Mouse (Mus musculus) cerebellum, adult 9-10 months (tissue): ENCODE data around the gene Ubtf.
"Not testable (repeated sequence)": the region's sequence is repeated elsewhere in the genome, so short reads cannot be mapped to it uniquely, and the experiment has no call there.

Experiments
- DNase-seq: peaks from one replicate; pipeline ENCODE4 v3.0.0; 2022

Ubtf gene

GRCm38 (mm10) chr11:102291051-102291535, 28.4 kb downstream of the Ubtf start:
- DNase-seq: peak; percentile 49

- no peak for DNase-seq
Observed at GRCm38 (mm10) chr11:102290141-102290540, 29.4 kb downstream of the Ubtf start.

- no peak for DNase-seq
Observed at GRCm38 (mm10) chr11:102289511-102290100, 29.9 kb downstream of the Ubtf start.

DNA sequence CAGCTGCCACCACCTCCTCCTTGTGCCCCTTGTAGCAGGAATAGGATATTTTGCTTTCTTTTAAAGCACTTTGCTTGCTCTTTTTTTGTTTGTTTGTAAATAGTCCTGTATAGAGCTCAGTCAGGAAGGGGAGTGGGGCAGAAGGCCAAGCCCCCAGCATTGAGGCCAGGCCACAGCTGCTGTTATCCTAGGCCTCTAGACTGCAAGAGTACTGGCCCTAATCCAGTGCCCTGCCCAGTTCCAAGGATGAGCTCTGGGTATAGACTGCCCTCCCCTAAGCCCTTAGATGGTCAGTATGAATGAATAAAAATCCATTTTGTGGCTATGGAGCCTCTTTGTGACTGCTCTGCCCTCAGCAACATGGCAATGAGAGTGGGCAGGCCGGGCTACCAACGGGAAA, 30.6 kb downstream of the Ubtf start:
- no peak for DNase-seq

DNA sequence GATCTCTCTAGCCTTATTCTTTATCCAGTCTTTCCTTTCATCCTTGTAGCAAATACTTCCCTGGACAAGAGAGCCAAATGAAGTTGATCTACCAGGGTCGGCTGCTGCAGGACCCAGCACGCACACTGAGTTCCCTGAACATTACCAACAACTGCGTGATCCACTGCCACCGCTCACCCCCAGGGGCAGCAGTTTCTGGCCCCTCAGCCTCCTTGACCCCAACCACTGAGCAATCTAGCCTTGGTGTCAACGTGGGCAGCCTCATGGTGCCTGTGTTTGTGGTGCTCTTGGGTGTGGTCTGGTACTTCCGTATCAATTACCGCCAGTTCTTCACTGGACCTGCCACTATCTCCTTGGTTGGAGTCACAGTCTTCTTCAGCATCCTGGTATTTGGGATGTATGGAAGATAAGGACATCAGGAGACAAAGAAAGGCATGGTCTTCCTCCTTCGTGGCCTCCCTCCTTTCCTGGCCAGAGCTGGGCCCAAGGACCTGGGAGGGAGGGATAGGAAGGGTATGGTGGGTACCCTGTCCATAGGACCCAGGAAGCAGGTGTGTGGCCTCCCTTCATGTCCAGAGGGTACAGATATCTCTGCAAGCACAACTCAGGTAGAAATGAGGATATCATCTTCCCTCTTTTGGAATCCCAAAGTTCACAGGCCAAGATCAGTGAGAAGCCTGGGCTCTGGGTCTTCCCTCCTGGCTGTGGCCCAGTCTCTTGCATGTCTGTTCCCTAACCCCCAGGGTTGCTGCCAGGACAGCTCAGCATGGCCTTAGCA, 31.3 kb downstream of the Ubtf start:
- DNase-seq: no peak

- no peak for DNase-seq
Observed at GRCm38 (mm10) chr11:102287485-102287884, 32.1 kb downstream of the Ubtf start.

DNA sequence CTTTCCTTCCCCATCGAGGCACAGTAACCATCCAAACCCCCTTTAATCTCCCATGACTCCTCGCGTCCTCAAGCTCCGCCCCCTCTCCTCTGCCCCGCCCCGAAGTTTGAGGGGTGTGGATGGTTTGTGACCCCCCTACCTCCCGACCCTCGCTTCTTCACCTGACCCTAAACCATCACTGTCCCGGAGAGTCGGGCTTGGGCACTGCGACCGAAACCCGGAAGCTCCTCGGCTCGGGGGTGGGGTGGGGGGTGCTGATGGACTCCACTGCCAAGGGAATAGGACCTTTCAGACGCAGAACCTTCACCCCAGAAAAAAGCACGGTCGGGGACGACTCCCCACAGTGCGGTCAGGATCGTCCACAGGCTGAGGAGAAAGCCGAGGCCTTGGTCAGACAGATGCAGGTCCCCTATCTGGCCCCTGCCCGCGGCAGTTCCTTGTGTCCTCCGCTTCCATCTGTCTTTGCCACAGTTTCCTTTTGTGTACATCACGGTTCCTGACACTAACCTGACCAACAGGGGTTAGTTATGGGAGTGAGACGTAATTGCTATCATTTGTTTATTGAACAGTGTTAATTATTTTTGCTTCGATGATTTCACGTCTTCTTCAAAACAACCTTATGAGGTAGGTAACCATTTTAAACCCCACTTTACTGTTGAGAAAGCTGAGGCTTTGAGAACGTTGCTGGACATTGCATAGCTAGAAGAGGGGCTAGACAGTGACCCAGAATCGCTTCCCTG, 34.3 kb downstream of the Ubtf start:
- DNase-seq: no peak

DNA sequence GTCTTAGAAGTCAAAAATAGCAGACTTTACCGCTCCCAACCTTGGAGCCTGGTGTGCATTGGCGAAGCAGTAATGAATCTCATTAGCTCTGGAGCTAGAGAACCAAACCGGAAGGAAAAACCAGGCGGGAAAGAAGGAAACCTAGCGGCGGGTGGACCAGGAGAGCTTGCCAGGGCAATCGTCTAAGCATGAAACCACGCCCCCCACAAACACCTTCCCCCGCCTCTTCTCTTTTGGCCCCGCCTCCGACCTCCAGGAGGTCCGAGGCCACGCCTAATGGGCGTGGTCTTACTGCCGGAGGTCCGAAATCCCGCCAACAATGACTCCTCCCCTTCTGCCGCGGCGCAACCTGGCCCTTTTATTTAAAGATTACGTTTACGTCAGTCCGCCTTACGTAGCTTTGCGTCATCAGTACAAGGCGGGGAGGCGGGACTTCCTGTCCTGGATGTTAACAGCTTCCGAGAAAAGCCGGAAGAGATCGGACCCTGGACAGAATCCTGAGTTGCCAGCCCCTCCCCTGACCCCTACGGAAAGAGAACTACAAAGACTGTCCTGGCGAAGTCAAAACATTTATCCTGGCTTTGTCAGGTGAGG, 34.9 kb downstream of the Ubtf start, which contains the start of gene Tmub2:
Gene Tmub2, plus strand, starts transcription at position 431 of the 594 bp plus-strand sequence.
- DNase-seq: peak; percentile 99

DNA sequence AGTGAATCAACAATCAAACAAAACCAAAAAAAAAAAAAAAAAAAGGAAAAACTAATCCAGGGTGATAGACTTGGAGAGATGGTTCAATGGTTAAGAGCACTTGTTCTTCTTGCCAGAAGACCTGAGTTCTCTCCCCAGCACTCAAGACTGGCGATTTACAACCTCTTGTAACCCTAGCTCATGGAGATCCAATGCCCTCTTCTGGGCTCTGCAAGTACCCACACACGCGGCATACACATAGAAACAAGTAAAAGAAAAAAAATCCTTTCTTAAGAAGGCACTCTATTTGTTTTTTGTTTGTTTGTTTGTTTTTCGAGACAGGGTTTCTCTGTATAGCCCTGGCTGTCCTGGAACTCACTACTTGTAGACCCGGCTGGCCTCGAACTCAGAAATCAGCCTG, 35.6 kb downstream of the Ubtf start:
- no peak for DNase-seq

- DNase-seq: not testable (repeated sequence)
Observed at GRCm38 (mm10) chr11:102280267-102280666, 39.3 kb downstream of the Ubtf start.

DNA sequence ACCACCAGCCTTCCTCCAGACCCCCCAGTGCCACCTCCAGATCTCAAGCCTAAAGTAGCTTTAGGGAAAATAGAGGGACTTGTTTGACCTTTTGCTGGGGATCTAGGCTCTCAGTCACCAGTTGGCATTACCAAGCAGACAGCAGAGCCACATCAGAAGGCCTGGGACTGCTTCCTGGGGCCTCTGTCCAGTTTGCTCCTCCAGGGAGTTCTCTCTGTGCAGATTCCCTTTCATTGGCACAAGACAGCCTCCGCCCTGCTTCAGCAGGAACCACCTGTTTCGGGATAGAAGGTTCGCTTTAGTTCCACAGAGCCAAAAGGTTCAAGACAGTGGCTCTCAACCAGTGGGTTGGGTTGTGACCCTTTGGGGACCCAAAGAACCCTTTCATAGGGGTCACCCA, 39.9 kb downstream of the Ubtf start:
- DNase-seq: no peak

DNA sequence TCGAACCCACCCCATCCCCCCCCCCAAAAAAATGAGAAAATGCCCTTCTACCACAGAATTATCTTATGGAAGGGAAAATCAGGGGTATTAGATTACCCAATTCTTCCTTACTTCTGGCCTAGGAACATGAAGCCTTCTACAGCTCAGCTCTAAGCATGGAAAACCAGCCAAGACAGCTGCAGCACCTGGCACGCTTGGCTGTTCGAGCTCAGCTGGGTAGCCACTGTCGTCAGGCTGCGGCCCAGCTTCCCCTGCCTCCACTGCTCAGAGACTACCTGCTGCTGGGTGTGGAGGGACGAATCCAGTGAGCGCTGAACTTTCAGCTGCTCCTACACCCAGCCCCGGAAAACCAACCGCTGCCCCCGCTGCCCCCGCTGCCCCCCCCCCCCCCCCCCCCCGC, 41.8 kb downstream of the Ubtf start:
- DNase-seq: no peak

GRCm38 (mm10) chr11:102276411-102276915, 43.1 kb downstream of the Ubtf start:
- DNase-seq: no peak

DNA sequence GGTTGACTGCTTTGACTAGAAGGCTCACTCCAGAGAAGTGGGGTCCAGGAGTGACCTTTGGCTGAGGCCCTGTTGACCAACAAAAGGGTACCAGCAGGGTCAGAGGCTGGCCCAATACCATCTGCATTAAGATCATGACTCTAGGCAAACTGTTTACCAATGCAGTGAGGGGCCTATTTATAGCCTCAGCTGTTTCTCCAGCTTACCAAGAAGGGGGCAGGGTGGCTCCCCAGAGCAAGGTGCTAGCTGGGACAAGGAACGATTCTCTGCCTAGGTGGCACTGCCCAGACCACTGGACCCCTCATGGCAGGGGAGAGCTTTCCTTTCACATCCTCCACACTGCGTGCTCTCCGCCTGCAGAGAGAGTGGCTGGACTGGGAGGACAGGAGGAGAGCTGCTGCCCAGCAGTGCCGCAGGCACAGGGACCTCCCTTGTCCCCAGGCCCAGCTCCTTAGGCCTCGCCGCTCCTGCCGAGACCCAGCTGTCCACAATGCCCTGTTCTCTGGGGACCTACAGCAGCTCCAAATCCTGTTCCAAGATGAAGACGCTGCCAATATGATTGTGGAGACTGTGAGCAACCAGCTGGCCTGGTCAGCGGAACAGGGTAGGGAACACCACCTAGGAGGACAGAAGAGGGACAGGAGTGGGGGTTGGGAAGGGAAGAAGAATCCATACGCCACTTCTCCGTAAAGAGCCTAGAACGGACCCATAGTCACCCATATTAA, 50.9 kb downstream of the Ubtf start, which contains the start of gene Asb16:
Gene Asb16, plus strand, starts transcription at position 224 of the 725 bp plus-strand sequence.
- DNase-seq: no peak

DNA sequence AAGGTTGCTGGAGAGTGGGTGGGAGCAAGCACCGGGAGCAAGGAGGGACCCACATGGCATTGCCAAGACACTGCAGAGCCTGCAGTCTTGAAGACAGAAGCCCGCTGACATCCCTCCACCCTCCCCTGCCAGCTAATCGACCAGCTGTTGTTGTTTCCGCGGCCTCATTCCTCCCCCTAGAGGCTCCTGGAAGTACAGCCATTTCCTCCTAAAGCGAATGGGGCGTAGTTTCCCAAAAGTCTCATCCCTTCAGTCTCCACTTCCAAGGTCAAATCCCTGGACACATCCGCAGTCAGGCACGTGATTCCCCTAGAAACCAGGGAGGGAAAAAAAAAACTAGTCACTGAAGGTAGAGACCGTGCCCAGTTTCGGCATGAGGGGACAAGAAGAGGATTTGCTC, 52.1 kb downstream of the Ubtf start:
- peak; percentile 80 for DNase-seq

- no peak for DNase-seq
Observed at GRCm38 (mm10) chr11:102266631-102267355, 52.7 kb downstream of the Ubtf start.

GRCm38 (mm10) chr11:102265816-102266215, 53.7 kb downstream of the Ubtf start:
- peak; percentile 63 for DNase-seq

- DNase-seq: no peak
Observed at GRCm38 (mm10) chr11:102263211-102263610, 56.3 kb downstream of the Ubtf start.

DNA sequence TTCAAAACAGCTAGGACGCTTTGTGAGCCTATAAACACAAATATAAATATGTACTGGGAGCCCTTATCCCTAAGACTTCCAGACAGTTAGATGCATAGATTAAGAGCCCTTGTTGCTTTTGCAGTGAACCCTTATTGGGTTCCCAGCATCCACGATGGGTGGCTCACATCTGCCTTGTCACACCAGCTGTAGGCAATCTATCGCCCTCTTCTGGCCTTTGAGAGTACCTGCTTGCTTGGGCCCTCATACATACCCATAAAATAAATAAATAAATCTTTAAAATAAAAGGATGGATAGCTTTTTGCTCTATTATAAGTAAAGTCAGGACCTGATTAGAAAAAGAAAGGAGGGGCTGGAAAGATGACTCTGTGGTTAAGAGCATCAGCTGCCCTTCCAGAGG, 61.0 kb downstream of the Ubtf start:
- DNase-seq: no peak

- no peak for DNase-seq
Observed at GRCm38 (mm10) chr11:102258095-102258494, 61.4 kb downstream of the Ubtf start.

GRCm38 (mm10) chr11:102257514-102257913, 62.0 kb downstream of the Ubtf start:
- no peak for DNase-seq
